Mouse (Mus musculus): Measurements from ENCODE around the gene Rcc1. TPM values are rescaled to one million over a fixed set of nuclear protein-coding genes. Genes with fewer than 3 reads are reported as not detected.
"Not testable (repeated sequence)": the region's sequence is repeated elsewhere in the genome, so short reads cannot be mapped to it uniquely, and the experiment has no call there.

Gene Rcc1
- total RNA-seq, 2 experiments from 2014 or later, result 13.9 to 17.0 TPM

- intact Hi-C loops (cut with DNase I), result loop anchor here (1.0 to 5.0 kb wide), 3 partner anchors 52 to 219 kb away; partner anchors contain the start of gene Sesn2
- DNase-seq, result peak in 1 of 2 experiments; percentile 22
Measured at GRCm38 (mm10) chr4:132293682-132294240, 59.6 kb downstream of the Rcc1 start.

DNA sequence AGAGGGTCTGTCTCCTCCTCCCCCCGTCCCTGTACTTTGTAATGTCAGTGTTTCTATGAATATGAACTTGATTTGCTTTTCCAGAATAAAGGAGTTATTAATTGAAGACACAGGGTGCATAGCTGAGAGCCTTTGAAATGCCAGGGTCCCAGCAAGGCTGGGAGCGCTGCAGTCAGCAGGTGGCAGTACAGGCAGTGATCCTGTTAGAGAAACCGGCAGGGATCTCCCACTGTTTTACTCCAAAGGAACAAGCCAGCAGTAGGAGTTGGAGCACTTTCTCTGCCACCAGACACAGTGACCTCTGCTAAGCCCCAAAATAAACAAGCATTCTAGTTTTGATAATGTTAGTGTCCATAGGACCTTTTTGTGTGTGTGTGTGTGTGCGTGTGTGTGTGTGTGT, 60.4 kb downstream of the Rcc1 start:
- intact Hi-C loops (cut with DNase I), result loop anchor here (1.0 to 5.0 kb wide), 3 partner anchors 52 to 219 kb away; partner anchors contain the start of gene Sesn2
- peak; percentile 76 to 82 for DNase-seq

DNA sequence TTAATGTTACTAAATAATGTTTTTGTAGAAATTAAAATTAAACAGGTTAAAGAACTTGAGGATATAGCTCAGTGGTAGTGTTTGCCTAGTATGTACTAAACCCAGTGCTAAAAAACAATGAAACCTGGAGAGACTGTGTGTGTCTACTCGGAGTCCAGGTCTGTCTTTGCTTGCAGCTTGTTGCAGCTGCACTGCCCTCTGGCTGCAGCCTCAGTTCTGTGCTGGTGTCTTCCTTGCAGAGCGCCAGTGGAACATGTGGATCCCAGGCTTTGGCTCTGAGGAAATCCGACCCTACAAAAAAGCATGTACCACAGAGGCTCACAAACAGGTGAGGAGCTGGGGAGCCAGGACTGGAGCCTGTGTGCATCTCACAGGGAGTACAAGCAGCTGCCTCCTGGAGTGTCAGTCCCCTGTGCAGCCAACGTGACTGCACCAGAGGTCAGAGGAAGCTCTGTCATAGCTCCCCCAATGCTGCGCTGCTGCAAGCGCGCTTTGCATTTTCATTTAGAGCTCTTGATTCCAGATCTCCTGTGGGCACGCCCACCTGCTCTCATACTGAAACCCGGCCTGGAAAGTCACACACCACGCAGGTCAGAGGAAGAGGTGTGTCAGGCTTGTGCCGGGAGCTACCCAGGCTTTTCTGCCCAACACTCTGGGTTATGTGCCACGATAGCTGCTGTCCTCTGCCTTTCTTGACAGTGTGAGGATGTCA, 61.6 kb downstream of the Rcc1 start:
- DNase-seq, result no peak
- intact Hi-C loops (cut with DNase I), result loop anchor here (2.0 to 5.0 kb wide), 3 partner anchors 15 to 221 kb away; partner anchors contain the start of gene Sesn2

DNA sequence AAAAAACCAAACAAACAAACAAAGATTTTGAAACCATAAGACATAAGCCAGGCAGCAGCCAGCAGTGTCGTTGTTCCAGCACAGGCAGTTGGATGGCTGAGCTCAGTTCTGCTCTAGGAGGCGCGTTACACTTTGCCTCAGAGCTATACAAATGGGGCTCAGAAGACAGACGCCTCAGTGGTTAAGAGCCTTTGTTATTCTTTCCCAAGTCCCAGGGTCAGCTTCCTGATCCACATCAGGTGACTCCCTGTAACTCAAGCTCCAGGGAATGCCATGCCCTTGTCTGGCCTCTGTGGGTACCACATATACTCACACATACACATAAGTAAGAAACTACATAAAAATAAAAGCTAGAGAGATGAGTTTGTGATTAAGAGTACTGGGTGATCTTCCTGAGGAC, 62.3 kb downstream of the Rcc1 start:
- no peak for DNase-seq
- intact Hi-C loops (cut with DNase I), result loop anchor here (2.0 to 5.0 kb wide), 3 partner anchors 14 to 221 kb away; partner anchors contain the start of gene Sesn2

GRCm38 (mm10) chr4:132288840-132289239, 64.6 kb downstream of the Rcc1 start:
- DNase-seq; intact Hi-C loops (cut with DNase I): not testable (repeated sequence)

Other genes with a start within 250 kb of the Rcc1 start
- under 1 TPM; 0.24 to 0.30 TPM for gene Oprd1, start 209.1 kb downstream of the Rcc1 start, total RNA-seq (2021)
- gene Ythdf2, start 141.3 kb downstream of the Rcc1 start, total RNA-seq (2021), result 10 to 100 TPM; 40.0 to 42.4 TPM
- gene Gmeb1, start 92.0 kb downstream of the Rcc1 start, total RNA-seq (2021), result 10 to 100 TPM; 14.5 TPM
- 10 to 100 TPM; 21.8 to 28.0 TPM for gene Taf12, start 79.2 kb downstream of the Rcc1 start, total RNA-seq (2021)
- 1 to 10 TPM; 1.1 TPM for gene Rab42, start 50.2 kb downstream of the Rcc1 start, total RNA-seq (2021)
- 10 to 100 TPM; 28.3 to 29.5 TPM for gene Trnau1ap, start 24.1 kb downstream of the Rcc1 start, total RNA-seq (2021)
- 10 to 100 TPM; 29.2 to 29.4 TPM for gene Phactr4, start 68.9 kb upstream of the Rcc1 start, total RNA-seq (2021)
- 1 to 10 TPM; 6.7 to 7.1 TPM for gene Med18, start 110.3 kb upstream of the Rcc1 start, total RNA-seq (2021)
- 1 to 10 TPM; 4.5 to 5.5 TPM for gene Sesn2, start 156.9 kb upstream of the Rcc1 start, total RNA-seq (2021)
- gene Atpif1, start 180.1 kb upstream of the Rcc1 start, total RNA-seq (2021), result 100 to 1,000 TPM; 546 to 631 TPM
- gene Dnajc8, start 181.9 kb upstream of the Rcc1 start, total RNA-seq (2021), result 10 to 100 TPM; 71.0 to 77.5 TPM
- gene Ptafr, start 210.5 kb upstream of the Rcc1 start, total RNA-seq (2021), result 1 to 10 TPM; 1.1 to 1.7 TPM

Measured in heart, postnatal 10 days (tissue).